Mouse (Mus musculus) heart, embryonic 12.5 days (tissue): ENCODE data around the gene Gm10840. TPM values are rescaled to one million over a fixed set of nuclear protein-coding genes. Genes with fewer than 3 reads are reported as not detected.

Experiments used
- ATAC-seq: fragments of 200-750 bp; cut with Nextera tagmentation; 2 replicates; pipeline ENCODE4 v1.8.0; 2017; ENCODE audit warnings: moderate TSS enrichment, moderate library complexity; ENCODE audit not compliant: insufficient number of reproducible peaks, low FRiP score
- H3K27ac ChIP-seq: fragments of 300-500 bp; sonication (generic); 2 replicates; pipeline ENCODE4 v1.5.1; 2016; ENCODE audit warnings: mild to moderate bottlenecking, moderate library complexity; ENCODE audit not compliant: poor library complexity, severe bottlenecking
- H3K27me3 ChIP-seq: fragments of 300-500 bp; sonication (generic); replicated peaks from 2 replicates; pipeline ENCODE4 v1.6.1; 2016; ENCODE audit warnings: mild to moderate bottlenecking, moderate library complexity
- H3K36me3 ChIP-seq: fragments of 300-500 bp; sonication (generic); 2 replicates; pipeline ENCODE4 v1.6.1; 2016; ENCODE audit warnings: mild to moderate bottlenecking, moderate library complexity
- H3K4me1 ChIP-seq: fragments of 300-500 bp; sonication (generic); replicated peaks from 2 replicates; pipeline ENCODE4 v1.6.1; 2016; ENCODE audit warnings: mild to moderate bottlenecking
- H3K4me2 ChIP-seq: fragments of 300-500 bp; sonication (generic); 2 replicates; pipeline ENCODE4 v1.6.1; 2016; ENCODE audit warnings: mild to moderate bottlenecking, moderate library complexity
- H3K4me3 ChIP-seq: fragments of 300-500 bp; sonication (generic); 2 replicates; pipeline ENCODE4 v1.5.1; 2016; ENCODE audit warnings: mild to moderate bottlenecking
- H3K9ac ChIP-seq: fragments of 300-500 bp; sonication (generic); 2 replicates; pipeline ENCODE4 v1.6.1; 2016; ENCODE audit warnings: mild to moderate bottlenecking, moderate library complexity
- H3K9me3 ChIP-seq: fragments of 300-500 bp; sonication (generic); replicated peaks from 2 replicates; pipeline ENCODE4 v1.6.1; 2016; ENCODE audit warnings: mild to moderate bottlenecking, moderate library complexity
- WGBS: fragments of 180-500 bp; shearing (Covaris S2); methylation state at CpG from one replicate; pipeline ENCODE4 v1.1.7; 2016; 5-methylcytosine and 5-hydroxymethylcytosine counted together
- polyA plus RNA-seq: library from polyadenylated mRNA; unstranded; fragments of >200 nt; fragmentation: Nextera tagmentation; extraction: Ambion mirVana; gene quantifications from 2 replicates; pipeline ENCODE4 v1.2.1, GENCODE M21; 2016

Gene Gm10840
- polyA plus RNA-seq, 1 experiment from 2014 or later: not detected

- no peak overlapping the region for H3K9ac ChIP-seq
- no peaks in the 10 kb centered on the region for H3K27me3 ChIP-seq
- H3K4me2 ChIP-seq: no peak overlapping the region
- H3K4me1 ChIP-seq: peaks cover 33% of the 10 kb centered on the region
- WGBS: 80% methylated on average over 2 of the region's 2 CpGs
- H3K9me3 ChIP-seq: no peaks in the 10 kb centered on the region
- no peak overlapping the region for H3K4me3 ChIP-seq
- H3K27ac ChIP-seq: no peak overlapping the region
- no peak for ATAC-seq
- peaks cover 52% of the 10 kb centered on the region for H3K36me3 ChIP-seq
These were observed 1.6 kb downstream of the Gm10840 start for GRCm38 (mm10) chr11:106162237-106162636.

- peaks cover 51% of the 10 kb centered on the region for H3K36me3 ChIP-seq
- no peak for ATAC-seq
- WGBS: 69% methylated on average over 4 of the region's 4 CpGs
- no peak overlapping the region for H3K4me3 ChIP-seq
- no peak overlapping the region for H3K4me2 ChIP-seq
- peak overlapping the region; percentile 49 for H3K27ac ChIP-seq
- H3K9ac ChIP-seq: 0 out of 2 replicates have a peak overlapping the region, but pooled peaks have one; percentile 16
- H3K4me1 ChIP-seq: peaks cover 27% of the 10 kb centered on the region
- no peaks in the 10 kb centered on the region for H3K9me3 ChIP-seq
- no peaks in the 10 kb centered on the region for H3K27me3 ChIP-seq
These were observed 2.9 kb downstream of the Gm10840 start for GRCm38 (mm10) chr11:106163546-106163945.

- no peak overlapping the region for H3K4me2 ChIP-seq
- no peak for ATAC-seq
- no peak overlapping the region for H3K27ac ChIP-seq
- peaks cover 51% of the 10 kb centered on the region for H3K36me3 ChIP-seq
- H3K9ac ChIP-seq: no peak overlapping the region
- H3K4me3 ChIP-seq: no peak overlapping the region
- no peaks in the 10 kb centered on the region for H3K9me3 ChIP-seq
- no peaks in the 10 kb centered on the region for H3K27me3 ChIP-seq
- peaks cover 16% of the 10 kb centered on the region for H3K4me1 ChIP-seq
- 81% methylated on average over 16 of the region's 16 CpGs for WGBS
These were observed 4.0 kb downstream of the Gm10840 start for GRCm38 (mm10) chr11:106164601-106165180.

GRCm38 (mm10) chr11:106167435-106167834, 6.8 kb downstream of the Gm10840 start:
- no peak overlapping the region for H3K27ac ChIP-seq
- no peak overlapping the region for H3K4me3 ChIP-seq
- no peaks in the 10 kb centered on the region for H3K27me3 ChIP-seq
- H3K36me3 ChIP-seq: peaks cover 62% of the 10 kb centered on the region
- no peak for ATAC-seq
- H3K9me3 ChIP-seq: no peaks in the 10 kb centered on the region
- WGBS: 77% methylated on average over 5 of the region's 5 CpGs
- H3K9ac ChIP-seq: no peak overlapping the region
- H3K4me1 ChIP-seq: 0 out of 2 replicates have a peak, but pooled peaks cover 5% of the 10 kb centered on the region
- no peak overlapping the region for H3K4me2 ChIP-seq

GRCm38 (mm10) chr11:106170807-106171206, 10.2 kb downstream of the Gm10840 start:
- Histone ChIP-seq H3K9ac (no peak overlapping the region), H3K36me3 (peaks cover 37% of the 10 kb centered on the region), H3K9me3 (no peaks in the 10 kb centered on the region), H3K4me1 (no peaks in the 10 kb centered on the region), H3K27ac (no peak overlapping the region), H3K27me3 (no peaks in the 10 kb centered on the region), H3K4me3 (no peak overlapping the region), H3K4me2 (no peak overlapping the region)
- ATAC-seq: no peak
- WGBS: 79% methylated on average over 7 of the region's 7 CpGs

- no peaks in the 10 kb centered on the region for H3K27me3 ChIP-seq
- WGBS: 92% methylated on average over 2 of the region's 2 CpGs
- H3K4me2 ChIP-seq: no peak overlapping the region
- peaks cover 17% of the 10 kb centered on the region for H3K36me3 ChIP-seq
- H3K4me1 ChIP-seq: no peaks in the 10 kb centered on the region
- no peak overlapping the region for H3K27ac ChIP-seq
- H3K4me3 ChIP-seq: no peak overlapping the region
- no peak for ATAC-seq
- H3K9ac ChIP-seq: no peak overlapping the region
- H3K9me3 ChIP-seq: no peaks in the 10 kb centered on the region
These were observed 12.6 kb downstream of the Gm10840 start for GRCm38 (mm10) chr11:106173228-106173627.

GRCm38 (mm10) chr11:106174372-106174771, 13.7 kb downstream of the Gm10840 start:
- H3K9ac ChIP-seq: no peak overlapping the region
- peaks cover 16% of the 10 kb centered on the region for H3K36me3 ChIP-seq
- WGBS: 76% methylated on average over 5 of the region's 5 CpGs
- no peaks in the 10 kb centered on the region for H3K9me3 ChIP-seq
- ATAC-seq: no peak
- H3K27ac ChIP-seq: no peak overlapping the region
- no peak overlapping the region for H3K4me2 ChIP-seq
- no peaks in the 10 kb centered on the region for H3K4me1 ChIP-seq
- no peak overlapping the region for H3K4me3 ChIP-seq
- H3K27me3 ChIP-seq: no peaks in the 10 kb centered on the region

- H3K4me2 ChIP-seq: no peak overlapping the region
- H3K36me3 ChIP-seq: peaks cover 16% of the 10 kb centered on the region
- H3K9me3 ChIP-seq: no peaks in the 10 kb centered on the region
- H3K4me1 ChIP-seq: 0 out of 2 replicates have a peak, but pooled peaks cover 4% of the 10 kb centered on the region
- no peaks in the 10 kb centered on the region for H3K27me3 ChIP-seq
- ATAC-seq: no peak
- H3K4me3 ChIP-seq: no peak overlapping the region
- no peak overlapping the region for H3K9ac ChIP-seq
- H3K27ac ChIP-seq: no peak overlapping the region
- WGBS: 53% methylated on average over 3 of the region's 3 CpGs
These were observed 14.4 kb downstream of the Gm10840 start for GRCm38 (mm10) chr11:106175081-106175480.

- peaks cover 7% of the 10 kb centered on the region for H3K36me3 ChIP-seq
- H3K9me3 ChIP-seq: no peaks in the 10 kb centered on the region
- H3K27ac ChIP-seq: no peak overlapping the region
- 0 out of 2 replicates have a peak, but pooled peaks cover 4% of the 10 kb centered on the region for H3K4me1 ChIP-seq
- H3K9ac ChIP-seq: no peak overlapping the region
- ATAC-seq: no peak
- H3K4me2 ChIP-seq: no peak overlapping the region
- no peaks in the 10 kb centered on the region for H3K27me3 ChIP-seq
- H3K4me3 ChIP-seq: no peak overlapping the region
- 64% methylated on average over 5 of the region's 5 CpGs for WGBS
These were observed 15.7 kb downstream of the Gm10840 start for GRCm38 (mm10) chr11:106176372-106176771.

GRCm38 (mm10) chr11:106178036-106178782, 17.6 kb downstream of the Gm10840 start:
- Histone ChIP-seq H3K4me2 (no peak overlapping the region), H3K9ac (no peak overlapping the region), H3K27me3 (no peaks in the 10 kb centered on the region), H3K9me3 (no peaks in the 10 kb centered on the region), H3K36me3 (no peaks in the 10 kb centered on the region; the same call in 1 of the 2 replicates), H3K27ac (no peak overlapping the region), H3K4me1 (0 out of 2 replicates have a peak, but pooled peaks cover 4% of the 10 kb centered on the region), H3K4me3 (no peak overlapping the region)
- no peak for ATAC-seq
- 59% methylated on average over 5 of the region's 5 CpGs for WGBS

- 64% methylated on average over 7 of the region's 7 CpGs for WGBS
- Histone ChIP-seq H3K4me1 (0 out of 2 replicates have a peak, but pooled peaks cover 4% of the 10 kb centered on the region), H3K36me3 (peaks cover 8% of the 10 kb centered on the region), H3K9me3 (no peaks in the 10 kb centered on the region), H3K4me3 (no peak overlapping the region), H3K27ac (no peak overlapping the region), H3K9ac (no peak overlapping the region), H3K4me2 (no peak overlapping the region), H3K27me3 (no peaks in the 10 kb centered on the region)
- no peak for ATAC-seq
These were observed 19.2 kb downstream of the Gm10840 start for GRCm38 (mm10) chr11:106179711-106180448.
